Mouse (Mus musculus) forelimb bud, embryonic 11.5 days (tissue): ENCODE data around the gene Araf.

ENCODE experiments used
- DNase-seq: peaks from one replicate; pipeline ENCODE4 v3.0.0-alpha.2; 2012; ENCODE audit warnings: low read depth, low spot score

Gene Araf

GRCm38 (mm10) chrX:20848256-20848984 lies 50.8 kb downstream of the Araf start:
- peak; percentile 95 for DNase-seq

- no peak for DNase-seq
Measured at GRCm38 (mm10) chrX:20853794-20854193, 56.2 kb downstream of the Araf start.

- no peak for DNase-seq
Measured at GRCm38 (mm10) chrX:20861453-20862104, 64.0 kb downstream of the Araf start.

- no peak for DNase-seq
Measured at GRCm38 (mm10) chrX:20862105-20863065, 64.8 kb downstream of the Araf start.

- no peak for DNase-seq
Measured at GRCm38 (mm10) chrX:20863161-20864101, 65.8 kb downstream of the Araf start.

- DNase-seq = no peak
Measured at GRCm38 (mm10) chrX:20868091-20868490, 70.5 kb downstream of the Araf start.

- no peak for DNase-seq
Measured at GRCm38 (mm10) chrX:20869203-20869602, 71.6 kb downstream of the Araf start.

- peak; percentile 36 for DNase-seq
Measured at GRCm38 (mm10) chrX:20869962-20870513, 72.4 kb downstream of the Araf start, which contains the start of gene Timp1. TSS of gene Timp1 (plus strand) at chrX:20870166.

GRCm38 (mm10) chrX:20872928-20873500 lies 75.4 kb downstream of the Araf start:
- DNase-seq = peak; percentile 14

- DNase-seq = no peak
Measured at GRCm38 (mm10) chrX:20875241-20875640, 77.6 kb downstream of the Araf start.

- no peak for DNase-seq
Measured at GRCm38 (mm10) chrX:20910074-20910473, 112.5 kb downstream of the Araf start.
